Mouse (Mus musculus) spleen, adult 2 months (tissue): ENCODE results near the gene Babam2. TPM values are rescaled to one million over a fixed set of nuclear protein-coding genes. Genes with fewer than 3 reads are reported as not detected.

Experiments used
- DNase-seq, 2 experiments: peaks; one replicate each; pipeline versions ENCODE4 v3.0.0 to v3.0.0-alpha.2; 2012 to 2021; ENCODE audit warnings: low spot score in 2 of 2, low read depth in 1 of 2
- H3K27ac ChIP-seq: fragments of 200-500 bp; 2 replicates; pipeline ENCODE4 v1.5.1; 2012; ENCODE audit warnings: low read length, inconsistent platforms; ENCODE audit not compliant: insufficient read depth
- H3K27me3 ChIP-seq: fragments of 200-500 bp; 2 replicates; pipeline ENCODE4 v1.6.1; 2012; ENCODE audit warnings: mild to moderate bottlenecking, moderate library complexity, low read length, inconsistent platforms; ENCODE audit not compliant: control insufficient read depth, insufficient read depth
- H3K36me3 ChIP-seq: fragments of 200-500 bp; 2 replicates; pipeline ENCODE4 v1.6.1; 2012; ENCODE audit warnings: mild to moderate bottlenecking, low read length, inconsistent platforms; ENCODE audit not compliant: control insufficient read depth, insufficient read depth
- H3K4me1 ChIP-seq: fragments of 200-500 bp; 2 replicates; pipeline ENCODE4 v1.6.1; 2011; ENCODE audit warnings: inconsistent platforms; ENCODE audit not compliant: control insufficient read depth, insufficient read depth, insufficient read length
- H3K4me3 ChIP-seq: fragments of 200-500 bp; 2 replicates; pipeline ENCODE4 v1.5.1; 2011; ENCODE audit warnings: mild to moderate bottlenecking, inconsistent platforms; ENCODE audit not compliant: insufficient read depth, insufficient read length; ENCODE audit errors: extremely low read depth
- CTCF ChIP-seq: fragments of 200-500 bp; IDR thresholded peaks from 2 replicates; pipeline ENCODE4 v1.5.1; 2011; ENCODE audit warnings: mild to moderate bottlenecking, inconsistent platforms; ENCODE audit not compliant: insufficient read depth, insufficient read length, insufficient replicate concordance; ENCODE audit errors: extremely low read depth
- POLR2A ChIP-seq: fragments of 200-500 bp; IDR thresholded peaks from 2 replicates; pipeline ENCODE4 v1.6.1; 2011; ENCODE audit warnings: low read depth, low read length, inconsistent platforms
- WGBS: fragments of 180-500 bp; shearing (Covaris S2); methylation state at CpG from one replicate; pipeline ENCODE4 v1.1.7; 2018; 5-methylcytosine and 5-hydroxymethylcytosine counted together
- polyA plus RNA-seq: library from polyadenylated mRNA; depleted of rRNA; stranded (reverse); fragments of >200 nt; gene quantifications from 2 replicates; pipeline ENCODE4 v1.2.3, GENCODE M21; 2012

The Babam2 gene
- polyA plus RNA-seq, 1 experiment: 12.2 TPM

- Histone ChIP-seq H3K27ac (no peak overlapping the region), H3K27me3 (no peaks in the 10 kb centered on the region), H3K4me3 (no peak overlapping the region), H3K4me1 (no peaks in the 10 kb centered on the region), H3K36me3 (no peaks in the 10 kb centered on the region)
- TF ChIP-seq POLR2A: no peak
- 83% methylated on average over 13 of the region's 13 CpGs for WGBS
- no peak for DNase-seq
Measured at GRCm38 (mm10) chr5:31984369-31984961, 287.0 kb downstream of the Babam2 start.

- Histone ChIP-seq H3K27me3 (no peaks in the 10 kb centered on the region), H3K4me1 (no peaks in the 10 kb centered on the region), H3K36me3 (no peaks in the 10 kb centered on the region), H3K27ac (no peak overlapping the region), H3K4me3 (no peak overlapping the region)
- DNase-seq: no peak
- TF ChIP-seq CTCF (no peak), POLR2A (no peak)
- 89% methylated on average over 2 of the region's 2 CpGs for WGBS
Measured at GRCm38 (mm10) chr5:31985021-31985420, 287.5 kb downstream of the Babam2 start.

- TF ChIP-seq CTCF (no peak), POLR2A (no peak)
- no peak overlapping the region for H3K27ac ChIP-seq
- no peak for DNase-seq
- H3K27me3 ChIP-seq: no peaks in the 10 kb centered on the region
- no peaks in the 10 kb centered on the region for H3K36me3 ChIP-seq
- H3K4me3 ChIP-seq: no peak overlapping the region
- WGBS: 94% methylated on average over 11 of the region's 11 CpGs
- no peaks in the 10 kb centered on the region for H3K4me1 ChIP-seq
Measured at GRCm38 (mm10) chr5:31987541-31988307, 290.2 kb downstream of the Babam2 start.

- no peak overlapping the region for H3K27ac ChIP-seq
- H3K27me3 ChIP-seq: no peaks in the 10 kb centered on the region
- 92% methylated on average over 4 of the region's 4 CpGs for WGBS
- no peaks in the 10 kb centered on the region for H3K4me1 ChIP-seq
- H3K4me3 ChIP-seq: no peak overlapping the region
- no peaks in the 10 kb centered on the region for H3K36me3 ChIP-seq
- no peak for DNase-seq
- TF ChIP-seq POLR2A (no peak), CTCF (no peak)
Measured at GRCm38 (mm10) chr5:31997189-31997954, 299.9 kb downstream of the Babam2 start.

GRCm38 (mm10) chr5:31998806-31999205, 301.3 kb downstream of the Babam2 start:
- H3K36me3 ChIP-seq: no peaks in the 10 kb centered on the region
- WGBS: 76% methylated on average over 2 of the region's 2 CpGs
- TF ChIP-seq POLR2A: no peak
- no peak overlapping the region for H3K27ac ChIP-seq
- H3K4me1 ChIP-seq: no peaks in the 10 kb centered on the region
- H3K27me3 ChIP-seq: no peaks in the 10 kb centered on the region
- H3K4me3 ChIP-seq: no peak overlapping the region
- DNase-seq: no peak

- DNase-seq: no peak
- TF ChIP-seq CTCF (no peak), POLR2A (no peak)
- no peaks in the 10 kb centered on the region for H3K36me3 ChIP-seq
- H3K27me3 ChIP-seq: no peaks in the 10 kb centered on the region
- 83% methylated on average over 3 of the region's 3 CpGs for WGBS
- H3K4me1 ChIP-seq: no peaks in the 10 kb centered on the region
- H3K27ac ChIP-seq: no peak overlapping the region
- H3K4me3 ChIP-seq: no peak overlapping the region
Measured at GRCm38 (mm10) chr5:32000076-32000475, 302.6 kb downstream of the Babam2 start.

- Histone ChIP-seq H3K4me3 (no peak overlapping the region), H3K36me3 (no peaks in the 10 kb centered on the region), H3K27me3 (no peaks in the 10 kb centered on the region), H3K4me1 (no peaks in the 10 kb centered on the region), H3K27ac (no peak overlapping the region)
- WGBS: 92% methylated on average over 9 of the region's 9 CpGs
- TF ChIP-seq CTCF: no peak
- no peak for TF ChIP-seq POLR2A
- no peak for DNase-seq
Measured at GRCm38 (mm10) chr5:32001266-32001665, 303.8 kb downstream of the Babam2 start.
